9 mouse cellular contexts compared by ENCODE assay signal in the genomic region with DNA sequence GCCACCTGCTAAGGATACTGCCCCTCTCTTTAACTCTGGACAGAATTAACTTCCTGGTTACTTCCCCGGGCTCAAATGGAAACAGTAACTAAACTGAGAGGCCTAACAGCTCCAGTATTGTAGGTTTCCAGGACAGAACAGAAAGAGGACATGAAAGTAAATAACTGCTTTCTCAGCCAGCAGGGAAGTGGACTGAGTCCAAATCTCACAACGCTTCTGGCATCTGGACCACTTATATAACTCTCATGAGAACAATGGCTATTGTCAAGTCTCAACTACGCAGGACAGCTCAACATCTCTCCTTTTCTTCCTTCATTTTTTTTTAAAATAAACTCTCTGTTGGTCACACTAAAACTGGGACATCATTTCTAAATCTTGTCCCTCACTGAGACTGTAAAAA.
DNase-seq lines count a peak whose midpoint lies in the region.
"Had no signal": no experiment of that assay in that cellular context is flagged by ENCODE, and none has a peak within 500 bp of the region (broad histone marks: within the 10 kb centered on the region; RNA-seq: fewer than 3 reads in every experiment).

No protein-coding gene starts in this region.

- peak; percentile 6 to 31 for DNase-seq in frontal cortex, adult 2 months (ENCODE audit: extremely low spot score in 1 of 2, low spot score in 1 of 2)
- no peak for DNase-seq in frontal cortex, postnatal 10 days (ENCODE audit: low spot score in 2 of 2)
- DNase-seq in lung, postnatal 36 days, result peak; percentile 1
- no peak for DNase-seq in lung, postnatal 14 days
- peak; percentile 5 to 12 for DNase-seq in cerebellum, postnatal 25 days
- peak; percentile 33 to 41 for DNase-seq in left cerebral cortex, postnatal 14 days (ENCODE audit: low spot score in 2 of 2)
- no peak for DNase-seq in gastrocnemius, postnatal 25 days
- DNase-seq in adrenal gland, postnatal 14 days, result no peak
- DNase-seq: thymus, postnatal 14 days had no signal

- intact Hi-C loops in left cerebral cortex, postnatal 14 days (cut with DNase I), result no loop called here

Comparison
In these comparisons a context has a peak if more than half of its experiments do, and no peak if none do; other contexts are left out.
1. DNase-seq: peak in frontal cortex, adult 2 months (2 of 2), lung, postnatal 36 days (single experiment), cerebellum, postnatal 25 days (2 of 2) and left cerebral cortex, postnatal 14 days (2 of 2); none in frontal cortex, postnatal 10 days (0 of 2), lung, postnatal 14 days (single experiment), gastrocnemius, postnatal 25 days (single experiment) and adrenal gland, postnatal 14 days (single experiment).